Mouse (Mus musculus) left cerebral cortex, adult 11 months (tissue): ENCODE measurements around the gene Smad3.

Source experiments
- DNase-seq: peaks from one replicate; pipeline ENCODE4 v3.0.0; 2022; ENCODE audit warnings: low spot score

Gene Smad3

GRCm38 (mm10) chr9:63757865-63758440 is at the start of gene Smad3:
Gene Smad3, minus strand, starts transcription at chr9:63757994.
- DNase-seq: peak; percentile 82

GRCm38 (mm10) chr9:63804847-63805246 is 47.1 kb upstream of the Smad3 start:
- no peak for DNase-seq

GRCm38 (mm10) chr9:63803181-63803591 is 45.4 kb upstream of the Smad3 start:
- DNase-seq: no peak

GRCm38 (mm10) chr9:63802504-63802903 is 44.7 kb upstream of the Smad3 start:
- no peak for DNase-seq

- no peak for DNase-seq
These were observed 44.3 kb upstream of the Smad3 start for GRCm38 (mm10) chr9:63802080-63802479.

GRCm38 (mm10) chr9:63796429-63796828 is 38.6 kb upstream of the Smad3 start:
- DNase-seq: no peak

GRCm38 (mm10) chr9:63793731-63794495 is 36.1 kb upstream of the Smad3 start:
- DNase-seq: peak; percentile 79

GRCm38 (mm10) chr9:63791716-63792115 is 33.9 kb upstream of the Smad3 start:
- no peak for DNase-seq

- DNase-seq: no peak
These were observed 33.5 kb upstream of the Smad3 start for GRCm38 (mm10) chr9:63791275-63791674.

- no peak for DNase-seq
These were observed 32.4 kb upstream of the Smad3 start for GRCm38 (mm10) chr9:63790222-63790621.

GRCm38 (mm10) chr9:63789386-63789785 is 31.6 kb upstream of the Smad3 start:
- DNase-seq: no peak

GRCm38 (mm10) chr9:63787606-63788005 is 29.8 kb upstream of the Smad3 start:
- DNase-seq: no peak

GRCm38 (mm10) chr9:63787086-63787485 is 29.3 kb upstream of the Smad3 start:
- DNase-seq: no peak

- DNase-seq: no peak
These were observed 28.4 kb upstream of the Smad3 start for GRCm38 (mm10) chr9:63786026-63786670.

- no peak for DNase-seq
These were observed 27.7 kb upstream of the Smad3 start for GRCm38 (mm10) chr9:63785492-63785891.

GRCm38 (mm10) chr9:63784597-63784996 is 26.8 kb upstream of the Smad3 start:
- no peak for DNase-seq

GRCm38 (mm10) chr9:63782744-63783143 is 24.9 kb upstream of the Smad3 start:
- no peak for DNase-seq

- no peak for DNase-seq
These were observed 24.1 kb upstream of the Smad3 start for GRCm38 (mm10) chr9:63781714-63782464.

GRCm38 (mm10) chr9:63779950-63780887 is 22.4 kb upstream of the Smad3 start:
- DNase-seq: peak; percentile 84

- no peak for DNase-seq
These were observed 18.9 kb upstream of the Smad3 start for GRCm38 (mm10) chr9:63776735-63777134.

GRCm38 (mm10) chr9:63774854-63775483 is 17.2 kb upstream of the Smad3 start:
- no peak for DNase-seq
